Mouse (Mus musculus) kidney, postnatal 0 days (tissue): ENCODE measurements around the gene Ctsa. TPM values are rescaled to one million over a fixed set of nuclear protein-coding genes. Genes with fewer than 3 reads are reported as not detected.

Source experiments
- ATAC-seq: fragments of 200-750 bp; cut with Nextera tagmentation; replicated peaks from 2 replicates; pipeline ENCODE4 v1.8.0; 2017; ENCODE audit warnings: low read depth, moderate number of reproducible peaks, moderate TSS enrichment, moderate library complexity; ENCODE audit not compliant: low FRiP score
- DNase-seq: peaks from one replicate; pipeline ENCODE4 v3.0.0-alpha.2; 2016; ENCODE audit warnings: low spot score
- H3K27ac ChIP-seq: fragments of 300-500 bp; sonication (generic); 2 replicates; pipeline ENCODE4 v1.5.1; 2014; ENCODE audit warnings: mild to moderate bottlenecking
- H3K27me3 ChIP-seq: fragments of 300-500 bp; sonication (generic); 2 replicates; pipeline ENCODE4 v1.6.1; 2014; ENCODE audit warnings: low read length, mixed read lengths; ENCODE audit not compliant: insufficient read depth
- H3K36me3 ChIP-seq: fragments of 300-500 bp; sonication (generic); 2 replicates; pipeline ENCODE4 v1.6.1; 2014; ENCODE audit warnings: low read length, mixed read lengths; ENCODE audit not compliant: insufficient read depth
- H3K4me1 ChIP-seq: fragments of 300-500 bp; sonication (generic); replicated peaks from 2 replicates; pipeline ENCODE4 v1.6.1; 2014; ENCODE audit warnings: antibody characterized with exemption, low read length, mixed read lengths; ENCODE audit not compliant: insufficient read depth
- H3K4me2 ChIP-seq: fragments of 300-500 bp; sonication (generic); 2 replicates; pipeline ENCODE4 v1.6.1; 2014; ENCODE audit warnings: mild to moderate bottlenecking, low read length, moderate library complexity, mixed read lengths
- H3K4me3 ChIP-seq: fragments of 300-500 bp; sonication (generic); replicated peaks from 2 replicates; pipeline ENCODE4 v1.5.1; 2014; ENCODE audit warnings: low read depth, low read length
- H3K9ac ChIP-seq: fragments of 300-500 bp; sonication (generic); 2 replicates; pipeline ENCODE4 v1.6.1; 2014; ENCODE audit warnings: low read depth, low read length
- H3K9me3 ChIP-seq: fragments of 300-500 bp; sonication (generic); replicated peaks from 2 replicates; pipeline ENCODE4 v1.6.1; 2016; ENCODE audit warnings: low read length, inconsistent platforms, mixed read lengths
- CTCF ChIP-seq: IDR thresholded peaks from 2 replicates; pipeline ENCODE4 v1.5.1; 2016; ENCODE audit warnings: antibody characterized with exemption, low read depth, mild to moderate bottlenecking, moderate library complexity
- WGBS: fragments of 180-500 bp; shearing (Covaris S2); extraction: QIAGEN DNeasy Blood & Tissue Kit; methylation state at CpG from one replicate; pipeline ENCODE4 v1.1.7; 2014; 5-methylcytosine and 5-hydroxymethylcytosine counted together
- polyA plus RNA-seq: library from polyadenylated mRNA; unstranded; fragments of >200 nt; fragmentation: Nextera tagmentation; extraction: Ambion mirVana; gene quantifications from 2 replicates; pipeline ENCODE4 v1.2.1, GENCODE M21; 2015

The Ctsa gene
- polyA plus RNA-seq, 1 experiment from 2014 or later = 219 TPM

GRCm38 (mm10) chr2:164787032-164787431 is 45.6 kb upstream of the Ctsa start:
- H3K27me3 ChIP-seq = no peaks in the 10 kb centered on the region
- H3K4me1 ChIP-seq = no peaks in the 10 kb centered on the region; the same call in 1 of the 2 replicates
- WGBS = 75% methylated on average over 3 of the region's 3 CpGs
- no peak for ATAC-seq
- peak overlapping the region; percentile 75 for H3K4me2 ChIP-seq
- 0 out of 2 replicates have a peak overlapping the region, but pooled peaks have one; percentile 76 for H3K9ac ChIP-seq
- TF ChIP-seq CTCF = no peak
- DNase-seq = no peak
- H3K36me3 ChIP-seq = peaks cover 16% of the 10 kb centered on the region
- H3K27ac ChIP-seq = peak overlapping the region; percentile 90
- H3K9me3 ChIP-seq = no peaks in the 10 kb centered on the region
- H3K4me3 ChIP-seq = peak overlapping the region; percentile 67; the same call in 1 of the 2 replicates

- Histone ChIP-seq H3K27ac (no peak overlapping the region), H3K9ac (no peak overlapping the region), H3K9me3 (no peaks in the 10 kb centered on the region), H3K4me1 (no peaks in the 10 kb centered on the region; the same call in 1 of the 2 replicates), H3K4me3 (no peak overlapping the region), H3K4me2 (no peak overlapping the region), H3K36me3 (peaks cover 24% of the 10 kb centered on the region), H3K27me3 (no peaks in the 10 kb centered on the region)
- WGBS = 62% methylated on average over 10 of the region's 10 CpGs
- no peak for TF ChIP-seq CTCF
- no peak for DNase-seq
- no peak for ATAC-seq
Measured at GRCm38 (mm10) chr2:164787779-164788178, 44.9 kb upstream of the Ctsa start.

GRCm38 (mm10) chr2:164788411-164788810 is 44.3 kb upstream of the Ctsa start:
- Histone ChIP-seq H3K27ac (0 out of 2 replicates have a peak overlapping the region, but pooled peaks have one; percentile 4), H3K9me3 (no peaks in the 10 kb centered on the region), H3K9ac (no peak overlapping the region), H3K27me3 (no peaks in the 10 kb centered on the region), H3K36me3 (peaks cover 25% of the 10 kb centered on the region), H3K4me2 (no peak overlapping the region), H3K4me1 (no peaks in the 10 kb centered on the region; the same call in 1 of the 2 replicates), H3K4me3 (no peak overlapping the region)
- TF ChIP-seq CTCF = no peak
- DNase-seq (no peak), ATAC-seq (no peak)
- 72% methylated on average over 4 of the region's 4 CpGs for WGBS

GRCm38 (mm10) chr2:164790451-164790850 is 42.2 kb upstream of the Ctsa start:
- Histone ChIP-seq H3K27ac (no peak overlapping the region), H3K27me3 (no peaks in the 10 kb centered on the region), H3K9ac (no peak overlapping the region), H3K4me2 (no peak overlapping the region), H3K9me3 (no peaks in the 10 kb centered on the region), H3K4me3 (no peak overlapping the region), H3K4me1 (no peaks in the 10 kb centered on the region; the same call in 1 of the 2 replicates), H3K36me3 (peaks cover 30% of the 10 kb centered on the region)
- DNase-seq = no peak
- ATAC-seq = no peak
- 74% methylated on average over 4 of the region's 4 CpGs for WGBS
- TF ChIP-seq CTCF = no peak

- Histone ChIP-seq H3K9ac (no peak overlapping the region), H3K27me3 (no peaks in the 10 kb centered on the region), H3K36me3 (peaks cover 43% of the 10 kb centered on the region), H3K27ac (no peak overlapping the region), H3K9me3 (no peaks in the 10 kb centered on the region), H3K4me3 (no peak overlapping the region), H3K4me1 (no peaks in the 10 kb centered on the region; the same call in 1 of the 2 replicates), H3K4me2 (no peak overlapping the region)
- WGBS = 91% methylated on average over 18 of the region's 18 CpGs
- ATAC-seq = no peak
- TF ChIP-seq CTCF = no peak
- DNase-seq = no peak
Measured at GRCm38 (mm10) chr2:164791841-164792261, 40.8 kb upstream of the Ctsa start.

- H3K36me3 ChIP-seq = peaks cover 46% of the 10 kb centered on the region
- H3K9ac ChIP-seq = no peak overlapping the region
- H3K4me2 ChIP-seq = no peak overlapping the region
- no peak overlapping the region for H3K27ac ChIP-seq
- H3K4me3 ChIP-seq = no peak overlapping the region
- DNase-seq = no peak
- H3K4me1 ChIP-seq = no peaks in the 10 kb centered on the region; the same call in 1 of the 2 replicates
- WGBS = 90% methylated on average over 12 of the region's 12 CpGs
- H3K9me3 ChIP-seq = no peaks in the 10 kb centered on the region
- no peaks in the 10 kb centered on the region for H3K27me3 ChIP-seq
- ATAC-seq = no peak
- TF ChIP-seq CTCF = no peak
Measured at GRCm38 (mm10) chr2:164792400-164793190, 40.1 kb upstream of the Ctsa start.
